Mouse (Mus musculus): ENCODE data around the gene Odc1. TPM values are rescaled to one million over a fixed set of nuclear protein-coding genes. Genes with fewer than 3 reads are reported as not detected.

Odc1 gene
- polyA plus RNA-seq (2015; fragmentation: Nextera tagmentation; extraction: Ambion mirVana): 67.7 and 70.4 TPM in 2 replicates

GRCm38 (mm10) chr12:17544209-17545106 lies at the start of gene Odc1:
TSS of gene Odc1 (plus strand) at chr12:17544794.
- no peaks in the 10 kb centered on the region for H3K27me3 ChIP-seq (ENCODE audit: control insufficient read depth, insufficient read depth, low read length)
- TF ChIP-seq CTCF (IDR thresholded peaks at IDR 0.05; ENCODE audit: low read depth): peak; percentile 56
- no peak for TF ChIP-seq EP300 (optimal IDR thresholded peaks at IDR 0.05)
- peak; percentile 97 for DNase-seq (ENCODE audit: low spot score)
- peak within 1 kb of the TSS; percentile 89 for H3K27ac ChIP-seq (replicated peaks)
- H3K9ac ChIP-seq (ENCODE audit: low read length): peak within 1 kb of the TSS; percentile 86
- peak within 1 kb of the TSS; percentile 84 for H3K4me2 ChIP-seq (replicated peaks; ENCODE audit: low read depth)
- H3K9me3 ChIP-seq (ENCODE audit: control insufficient read depth, low read length): no peaks in the 10 kb centered on the region
- H3K4me1 ChIP-seq (replicated peaks; ENCODE audit: control insufficient read depth, insufficient read depth): no peaks in the 10 kb centered on the region
- ATAC-seq (ENCODE audit: low FRiP score, low TSS enrichment): peak; percentile 97
- WGBS: under 1% methylated on average over 56 of the region's 98 CpGs
- H3K4me3 ChIP-seq (ENCODE audit: low read depth, low read length): peak within 1 kb of the TSS; percentile 84
- H3K36me3 ChIP-seq (ENCODE audit: control insufficient read depth, insufficient read depth, low read length): 0 out of 2 replicates have a peak, but pooled peaks cover 4% of the 10 kb centered on the region

- H3K4me1 ChIP-seq (replicated peaks; ENCODE audit: control insufficient read depth, insufficient read depth): no peaks in the 10 kb centered on the region
- TF ChIP-seq EP300 (optimal IDR thresholded peaks at IDR 0.05) (no peak), CTCF (IDR thresholded peaks at IDR 0.05; ENCODE audit: low read depth) (no peak)
- no peak overlapping the region for H3K4me2 ChIP-seq (replicated peaks; ENCODE audit: low read depth)
- no peaks in the 10 kb centered on the region for H3K36me3 ChIP-seq (ENCODE audit: control insufficient read depth, insufficient read depth, low read length)
- no peaks in the 10 kb centered on the region for H3K27me3 ChIP-seq (ENCODE audit: control insufficient read depth, insufficient read depth, low read length)
- H3K27ac ChIP-seq (replicated peaks): no peak overlapping the region
- DNase-seq (ENCODE audit: low spot score): no peak
- ATAC-seq (ENCODE audit: low FRiP score, low TSS enrichment): no peak
- 62% methylated on average over 4 of the region's 4 CpGs for WGBS
- H3K9ac ChIP-seq (ENCODE audit: low read length): no peak overlapping the region
- no peak overlapping the region for H3K4me3 ChIP-seq (ENCODE audit: low read depth, low read length)
- H3K9me3 ChIP-seq (ENCODE audit: control insufficient read depth, low read length): no peaks in the 10 kb centered on the region
Measured at GRCm38 (mm10) chr12:17494809-17495208, 49.8 kb upstream of the Odc1 start.

GRCm38 (mm10) chr12:17495858-17496451 lies 48.6 kb upstream of the Odc1 start:
- DNase-seq (ENCODE audit: low spot score) (no peak), ATAC-seq (ENCODE audit: low FRiP score, low TSS enrichment) (peak; percentile 24; the same call in 1 of the 2 replicates)

GRCm38 (mm10) chr12:17505620-17506074 lies 38.9 kb upstream of the Odc1 start:
- no peak overlapping the region for H3K9ac ChIP-seq (ENCODE audit: low read length)
- WGBS: 44% methylated on average over 2 of the region's 2 CpGs
- H3K4me1 ChIP-seq (replicated peaks; ENCODE audit: control insufficient read depth, insufficient read depth): no peaks in the 10 kb centered on the region
- no peak overlapping the region for H3K27ac ChIP-seq (replicated peaks)
- H3K9me3 ChIP-seq (ENCODE audit: control insufficient read depth, low read length): no peaks in the 10 kb centered on the region
- no peak overlapping the region for H3K4me2 ChIP-seq (replicated peaks; ENCODE audit: low read depth)
- TF ChIP-seq CTCF (IDR thresholded peaks at IDR 0.05; ENCODE audit: low read depth) (no peak), EP300 (optimal IDR thresholded peaks at IDR 0.05) (no peak)
- no peaks in the 10 kb centered on the region for H3K36me3 ChIP-seq (ENCODE audit: control insufficient read depth, insufficient read depth, low read length)
- DNase-seq (ENCODE audit: low spot score) (no peak), ATAC-seq (ENCODE audit: low FRiP score, low TSS enrichment) (no peak)
- H3K27me3 ChIP-seq (ENCODE audit: control insufficient read depth, insufficient read depth, low read length): no peaks in the 10 kb centered on the region
- H3K4me3 ChIP-seq (ENCODE audit: low read depth, low read length): no peak overlapping the region

More at GRCm38 (mm10) chr12:17495858-17496451, 48.6 kb upstream of the Odc1 start:
- Histone ChIP-seq H3K4me2 (replicated peaks; ENCODE audit: low read depth) (no peak overlapping the region), H3K9ac (ENCODE audit: low read length) (no peak overlapping the region; the same call in 1 of the 2 replicates), H3K27me3 (ENCODE audit: control insufficient read depth, insufficient read depth, low read length) (no peaks in the 10 kb centered on the region), H3K36me3 (ENCODE audit: control insufficient read depth, insufficient read depth, low read length) (no peaks in the 10 kb centered on the region), H3K4me3 (ENCODE audit: low read depth, low read length) (no peak overlapping the region), H3K27ac (replicated peaks) (no peak overlapping the region), H3K4me1 (replicated peaks; ENCODE audit: control insufficient read depth, insufficient read depth) (no peaks in the 10 kb centered on the region), H3K9me3 (ENCODE audit: control insufficient read depth, low read length) (no peaks in the 10 kb centered on the region)
- TF ChIP-seq CTCF (IDR thresholded peaks at IDR 0.05; ENCODE audit: low read depth) (peak; percentile 25; the same call in 1 of the 2 replicates), EP300 (optimal IDR thresholded peaks at IDR 0.05) (no peak)
- 13% methylated on average over 8 of the region's 8 CpGs for WGBS

GRCm38 (mm10) chr12:17506117-17506993 lies 38.2 kb upstream of the Odc1 start:
- no peak overlapping the region for H3K27ac ChIP-seq (replicated peaks)
- H3K36me3 ChIP-seq (ENCODE audit: control insufficient read depth, insufficient read depth, low read length): no peaks in the 10 kb centered on the region

More at GRCm38 (mm10) chr12:17506117-17506993, 38.2 kb upstream of the Odc1 start:
- H3K4me2 ChIP-seq (replicated peaks; ENCODE audit: low read depth): no peak overlapping the region
- no peak overlapping the region for H3K9ac ChIP-seq (ENCODE audit: low read length)
- ATAC-seq (ENCODE audit: low FRiP score, low TSS enrichment): peak; percentile 81
- no peaks in the 10 kb centered on the region for H3K9me3 ChIP-seq (ENCODE audit: control insufficient read depth, low read length)
- H3K27me3 ChIP-seq (ENCODE audit: control insufficient read depth, insufficient read depth, low read length): no peaks in the 10 kb centered on the region
- H3K4me3 ChIP-seq (ENCODE audit: low read depth, low read length): no peak overlapping the region
- 50% methylated on average over 5 of the region's 5 CpGs for WGBS
- TF ChIP-seq CTCF (IDR thresholded peaks at IDR 0.05; ENCODE audit: low read depth) (no peak), EP300 (optimal IDR thresholded peaks at IDR 0.05) (no peak)
- no peaks in the 10 kb centered on the region for H3K4me1 ChIP-seq (replicated peaks; ENCODE audit: control insufficient read depth, insufficient read depth)
- DNase-seq (ENCODE audit: low spot score): peak; percentile 24
